Mouse (Mus musculus) cortical plate, adult 2 months (tissue): ENCODE measurements at regions not wholly inside any gene's neighbourhood (a gene's known extent, or its start where the extent isn't known, plus 50 kb on each side); places are given as distances from the start of the nearest gene placed in this dataset.

Experiments
- CTCF ChIP-seq: fragments of 200-500 bp; IDR thresholded peaks from 2 replicates; pipeline ENCODE4 v1.5.1; 2011; ENCODE audit warnings: mild to moderate bottlenecking, control low read depth, low read length; ENCODE audit not compliant: insufficient read depth; ENCODE audit errors: extremely low read depth
- POLR2A ChIP-seq: fragments of 200-500 bp; IDR thresholded peaks from 2 replicates; pipeline ENCODE4 v1.6.1; 2011; ENCODE audit warnings: mild to moderate bottlenecking, low read length, control low read depth; ENCODE audit not compliant: insufficient read depth; ENCODE audit errors: extremely low read depth

GRCm38 (mm10) chr9:74534976-74535375, 326.7 kb upstream of the Onecut1 start:
- TF ChIP-seq POLR2A (no peak), CTCF (no peak)
